Mouse (Mus musculus) stomach, postnatal 0 days (tissue): ENCODE results near the gene Myh6. TPM values are rescaled to one million over a fixed set of nuclear protein-coding genes. Genes with fewer than 3 reads are reported as not detected.

Experiments used
- ATAC-seq: fragments of 200-750 bp; cut with Nextera tagmentation; 2 replicates; pipeline ENCODE4 v1.8.0; 2017; ENCODE audit not compliant: low FRiP score, low TSS enrichment
- DNase-seq: peaks from one replicate; pipeline ENCODE4 v3.0.0-alpha.2; 2016; ENCODE audit warnings: low spot score
- H3K27ac ChIP-seq: fragments of 300-500 bp; sonication (generic); replicated peaks from 2 replicates; pipeline ENCODE4 v1.5.1; 2014; ENCODE audit warnings: mild to moderate bottlenecking, control low read depth
- H3K27me3 ChIP-seq: fragments of 300-500 bp; sonication (generic); 2 replicates; pipeline ENCODE4 v1.6.1; 2014; ENCODE audit warnings: low read length; ENCODE audit not compliant: control insufficient read depth, insufficient read depth
- H3K36me3 ChIP-seq: fragments of 300-500 bp; sonication (generic); 2 replicates; pipeline ENCODE4 v1.6.1; 2014; ENCODE audit warnings: low read length, mixed read lengths; ENCODE audit not compliant: control insufficient read depth, insufficient read depth
- H3K4me1 ChIP-seq: fragments of 300-500 bp; sonication (generic); replicated peaks from 2 replicates; pipeline ENCODE4 v1.6.1; 2014; ENCODE audit warnings: antibody characterized with exemption; ENCODE audit not compliant: control insufficient read depth, insufficient read depth
- H3K4me2 ChIP-seq: fragments of 300-500 bp; sonication (generic); replicated peaks from 2 replicates; pipeline ENCODE4 v1.6.1; 2014; ENCODE audit warnings: low read depth, mild to moderate bottlenecking, control low read depth, moderate library complexity
- H3K4me3 ChIP-seq: fragments of 300-500 bp; sonication (generic); 2 replicates; pipeline ENCODE4 v1.5.1; 2014; ENCODE audit warnings: low read depth, low read length, control low read depth
- H3K9ac ChIP-seq: fragments of 300-500 bp; sonication (generic); 2 replicates; pipeline ENCODE4 v1.6.1; 2014; ENCODE audit warnings: mild to moderate bottlenecking, low read length, control low read depth, mixed read lengths
- H3K9me3 ChIP-seq: fragments of 300-500 bp; sonication (generic); 2 replicates; pipeline ENCODE4 v1.6.1; 2016; ENCODE audit warnings: low read length; ENCODE audit not compliant: control insufficient read depth
- CTCF ChIP-seq: IDR thresholded peaks from 2 replicates; pipeline ENCODE4 v1.5.1; 2016; ENCODE audit warnings: antibody characterized with exemption, low read depth, mild to moderate bottlenecking, moderate library complexity
- EP300 ChIP-seq: optimal IDR thresholded peaks from 2 replicates; pipeline ENCODE3; 2016; ENCODE audit warnings: antibody characterized with exemption
- WGBS: fragments of 180-500 bp; shearing (Covaris S2); extraction: QIAGEN DNeasy Blood & Tissue Kit; methylation state at CpG from one replicate; pipeline ENCODE4 v1.1.7; 2014; 5-methylcytosine and 5-hydroxymethylcytosine counted together
- polyA plus RNA-seq: library from polyadenylated mRNA; unstranded; fragments of >200 nt; fragmentation: Nextera tagmentation; extraction: Ambion mirVana; gene quantifications from 2 replicates; pipeline ENCODE4 v1.2.1, GENCODE M21; 2015

The Myh6 gene
- polyA plus RNA-seq, 1 experiment from 2014 or later: 0.29 TPM

DNA sequence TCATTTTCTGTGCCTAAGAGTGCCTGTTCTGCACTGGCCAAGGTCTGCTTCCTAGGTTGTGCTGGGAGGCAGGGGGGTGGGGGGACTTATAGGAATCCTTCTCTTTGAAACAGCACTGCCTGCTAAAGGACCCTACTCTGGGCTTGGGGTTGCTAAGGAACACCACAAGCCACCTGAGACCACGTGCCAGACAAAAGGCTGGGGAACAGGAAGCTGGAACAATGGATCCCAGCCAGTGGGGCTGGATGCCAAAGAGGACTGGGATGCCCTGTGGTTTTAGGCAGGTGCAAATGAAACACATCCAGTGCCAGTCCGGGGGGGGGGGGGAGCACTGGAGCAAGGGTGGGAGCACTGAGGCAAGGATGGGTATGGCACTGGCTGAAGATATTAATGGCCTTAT lies 36.3 kb downstream of the Myh6 start:
- WGBS: 24% methylated on average over 2 of the region's 2 CpGs
- DNase-seq: no peak

GRCm38 (mm10) chr14:54929801-54930200 lies 36.9 kb downstream of the Myh6 start:
- H3K4me1 ChIP-seq: peaks cover 4% of the 10 kb centered on the region
- no peaks in the 10 kb centered on the region for H3K9me3 ChIP-seq
- no peak for DNase-seq
- H3K9ac ChIP-seq: no peak overlapping the region
- no peak overlapping the region for H3K4me3 ChIP-seq
- no peaks in the 10 kb centered on the region for H3K36me3 ChIP-seq
- 48% methylated on average over 5 of the region's 5 CpGs for WGBS
- TF ChIP-seq CTCF (no peak), EP300 (no peak)
- peak overlapping the region; percentile 53 for H3K27ac ChIP-seq
- H3K4me2 ChIP-seq: no peak overlapping the region
- H3K27me3 ChIP-seq: no peaks in the 10 kb centered on the region
- ATAC-seq: no peak

More for the DNA sequence above, 36.3 kb downstream of the Myh6 start:
- Histone ChIP-seq H3K4me1 (peaks cover 4% of the 10 kb centered on the region), H3K4me2 (no peak overlapping the region), H3K9ac (no peak overlapping the region), H3K36me3 (no peaks in the 10 kb centered on the region), H3K4me3 (no peak overlapping the region), H3K27ac (peak overlapping the region; percentile 53; the same call in 1 of the 2 replicates), H3K9me3 (no peaks in the 10 kb centered on the region), H3K27me3 (no peaks in the 10 kb centered on the region)
- TF ChIP-seq EP300: no peak
- no peak for TF ChIP-seq CTCF
- no peak for ATAC-seq

- Histone ChIP-seq H3K36me3 (no peaks in the 10 kb centered on the region), H3K9me3 (no peaks in the 10 kb centered on the region), H3K4me1 (peaks cover 4% of the 10 kb centered on the region), H3K4me3 (peak overlapping the region; percentile 56; the same call in 1 of the 2 replicates), H3K4me2 (peak overlapping the region; percentile 88), H3K9ac (peak overlapping the region; percentile 88), H3K27me3 (no peaks in the 10 kb centered on the region), H3K27ac (peak overlapping the region; percentile 98)
- ATAC-seq: no peak
- 18% methylated on average over 7 of the region's 7 CpGs for WGBS
- TF ChIP-seq CTCF: no peak
- TF ChIP-seq EP300: no peak
- no peak for DNase-seq
These were observed 39.4 kb downstream of the Myh6 start for GRCm38 (mm10) chr14:54927296-54927695.

GRCm38 (mm10) chr14:54926401-54927158 lies 40.1 kb downstream of the Myh6 start:
- DNase-seq: peak; percentile 71
- TF ChIP-seq EP300 (no peak), CTCF (no peak)
- ATAC-seq: peak; percentile 65

GRCm38 (mm10) chr14:54925349-54926342 lies 41.1 kb downstream of the Myh6 start, which contains the start of gene Efs:
TSS of gene Efs (minus strand) at chr14:54926126.
- TF ChIP-seq CTCF (no peak), EP300 (no peak)
- Histone ChIP-seq H3K4me3 (peak within 1 kb of the TSS; percentile 56), H3K27me3 (no peaks in the 10 kb centered on the region), H3K27ac (peak within 1 kb of the TSS; percentile 98), H3K9ac (peak within 1 kb of the TSS; percentile 88), H3K4me1 (peaks cover 4% of the 10 kb centered on the region), H3K36me3 (no peaks in the 10 kb centered on the region), H3K4me2 (peak within 1 kb of the TSS; percentile 88), H3K9me3 (no peaks in the 10 kb centered on the region)
- peak; percentile 72 for ATAC-seq
- DNase-seq: peak; percentile 71
- WGBS: 2% methylated on average over 57 of the region's 57 CpGs

More at GRCm38 (mm10) chr14:54926401-54927158, 40.1 kb downstream of the Myh6 start:
- Histone ChIP-seq H3K36me3 (no peaks in the 10 kb centered on the region), H3K27me3 (no peaks in the 10 kb centered on the region), H3K4me3 (peak overlapping the region; percentile 56), H3K9ac (peak overlapping the region; percentile 88), H3K4me1 (peaks cover 4% of the 10 kb centered on the region), H3K4me2 (peak overlapping the region; percentile 88), H3K9me3 (no peaks in the 10 kb centered on the region), H3K27ac (peak overlapping the region; percentile 98)
- 2% methylated on average over 49 of the region's 58 CpGs for WGBS
